Mouse (Mus musculus) adrenal gland, adult 2 months (tissue): ENCODE data around the gene Ttll12. TPM values are rescaled to one million over a fixed set of nuclear protein-coding genes. Genes with fewer than 3 reads are reported as not detected.

Experiments
- DNase-seq: peaks from one replicate; pipeline ENCODE4 v3.0.0; 2021
- polyA plus RNA-seq: library from polyadenylated mRNA; depleted of rRNA; stranded (reverse); fragments of >200 nt; gene quantifications from 2 replicates; pipeline ENCODE4 v1.2.3, GENCODE M21; 2012; rRNA removed
- total RNA-seq, 2 experiments: library from RNA; stranded (reverse); gene quantifications; 2 replicates each; pipeline ENCODE4 v1.2.3; 2021

The Ttll12 gene
- total and polyA plus RNA-seq, 3 experiments: 31.7 to 47.4 (median 46.2) TPM

DNA sequence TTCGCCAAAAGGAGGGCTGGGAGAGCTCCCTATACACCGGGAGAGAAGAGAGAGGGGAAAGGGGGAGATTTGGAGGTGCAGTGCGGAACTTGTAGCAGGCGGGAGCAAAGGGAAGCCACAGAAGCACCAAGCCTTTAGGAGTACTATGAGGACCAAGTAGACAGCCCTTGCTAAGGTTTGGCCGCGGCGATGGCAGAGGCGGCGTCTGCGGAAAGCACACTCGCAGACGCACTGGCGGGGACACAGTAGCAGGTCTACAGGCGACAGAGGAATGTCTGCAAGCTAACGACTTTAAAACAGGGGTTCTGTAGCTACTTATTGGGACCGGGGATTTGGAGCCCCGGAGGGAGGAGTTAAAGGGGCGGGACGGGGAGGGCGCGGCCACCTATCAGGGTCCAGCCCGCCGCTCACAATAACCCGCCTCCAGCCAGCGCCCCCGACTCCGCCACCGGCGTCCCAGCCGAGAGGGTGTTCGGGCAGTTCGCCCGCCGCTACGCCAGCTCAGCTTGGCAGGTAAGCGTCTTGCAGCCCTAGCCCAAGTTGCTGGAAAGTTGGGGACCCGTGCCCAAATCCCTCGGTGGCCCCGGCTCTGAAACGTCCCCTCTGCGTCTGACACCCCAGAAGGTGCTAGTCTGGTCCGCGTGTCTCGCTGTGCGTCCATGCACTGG lies 68.4 kb downstream of the Ttll12 start, which contains the start of gene Bik:
Gene Bik (plus strand): TSS at position 439 of the 668 bp plus-strand sequence.
- DNase-seq: peak; percentile 76

Other genes starting within 250 kb of the Ttll12 start
- 10 to 100 TPM; 23.6 to 32.4 TPM for gene Arfgap3, start 244.9 kb downstream of the Ttll12 start, total RNA-seq
- gene Arfgap3, start 244.9 kb downstream of the Ttll12 start, polyA plus RNA-seq: 13.0 and 14.7 TPM in 2 replicates
- gene Pacsin2, start 130.6 kb downstream of the Ttll12 start, total RNA-seq: 100 to 1,000 TPM in 1 of 2 experiments, 10 to 100 TPM in 1; 76.7 to 111 TPM
- gene Pacsin2, start 130.6 kb downstream of the Ttll12 start, polyA plus RNA-seq: 25.3 and 28.9 TPM in 2 replicates
- gene Ttll1, start 84.3 kb downstream of the Ttll12 start, total RNA-seq: 10 to 100 TPM in 1 of 2 experiments, 1 to 10 TPM in 1; 7.4 to 13.6 TPM
- gene Ttll1, start 84.3 kb downstream of the Ttll12 start, polyA plus RNA-seq: 4.5 and 4.7 TPM in 2 replicates
- gene Bik, start 68.3 kb downstream of the Ttll12 start, total RNA-seq: 1 to 10 TPM; 3.2 to 7.3 TPM
- gene Bik, start 68.3 kb downstream of the Ttll12 start, polyA plus RNA-seq: 9.1 and 11.4 TPM in 2 replicates
- 100 to 1,000 TPM; 298 to 606 TPM for gene Tspo, start 31.6 kb downstream of the Ttll12 start, total RNA-seq
- 1,564 and 1,830 TPM in 2 replicates for gene Tspo, start 31.6 kb downstream of the Ttll12 start, polyA plus RNA-seq
- gene Mcat, start 31.4 kb downstream of the Ttll12 start, total RNA-seq: 10 to 100 TPM; 26.2 to 45.8 TPM
- gene Mcat, start 31.4 kb downstream of the Ttll12 start, polyA plus RNA-seq: 86.0 and 113 TPM in 2 replicates
- 1 to 10 TPM; 3.2 to 9.1 TPM for gene Scube1, start 129.9 kb upstream of the Ttll12 start, total RNA-seq
- gene Scube1, start 129.9 kb upstream of the Ttll12 start, polyA plus RNA-seq: 10.5 and 15.1 TPM in 2 replicates
- not detected for gene Mpped1, start 184.3 kb upstream of the Ttll12 start, total RNA-seq
- not detected in 2 replicates for gene Mpped1, start 184.3 kb upstream of the Ttll12 start, polyA plus RNA-seq